ENCODE assay signal across 8 mouse cellular contexts in the genomic region with DNA sequence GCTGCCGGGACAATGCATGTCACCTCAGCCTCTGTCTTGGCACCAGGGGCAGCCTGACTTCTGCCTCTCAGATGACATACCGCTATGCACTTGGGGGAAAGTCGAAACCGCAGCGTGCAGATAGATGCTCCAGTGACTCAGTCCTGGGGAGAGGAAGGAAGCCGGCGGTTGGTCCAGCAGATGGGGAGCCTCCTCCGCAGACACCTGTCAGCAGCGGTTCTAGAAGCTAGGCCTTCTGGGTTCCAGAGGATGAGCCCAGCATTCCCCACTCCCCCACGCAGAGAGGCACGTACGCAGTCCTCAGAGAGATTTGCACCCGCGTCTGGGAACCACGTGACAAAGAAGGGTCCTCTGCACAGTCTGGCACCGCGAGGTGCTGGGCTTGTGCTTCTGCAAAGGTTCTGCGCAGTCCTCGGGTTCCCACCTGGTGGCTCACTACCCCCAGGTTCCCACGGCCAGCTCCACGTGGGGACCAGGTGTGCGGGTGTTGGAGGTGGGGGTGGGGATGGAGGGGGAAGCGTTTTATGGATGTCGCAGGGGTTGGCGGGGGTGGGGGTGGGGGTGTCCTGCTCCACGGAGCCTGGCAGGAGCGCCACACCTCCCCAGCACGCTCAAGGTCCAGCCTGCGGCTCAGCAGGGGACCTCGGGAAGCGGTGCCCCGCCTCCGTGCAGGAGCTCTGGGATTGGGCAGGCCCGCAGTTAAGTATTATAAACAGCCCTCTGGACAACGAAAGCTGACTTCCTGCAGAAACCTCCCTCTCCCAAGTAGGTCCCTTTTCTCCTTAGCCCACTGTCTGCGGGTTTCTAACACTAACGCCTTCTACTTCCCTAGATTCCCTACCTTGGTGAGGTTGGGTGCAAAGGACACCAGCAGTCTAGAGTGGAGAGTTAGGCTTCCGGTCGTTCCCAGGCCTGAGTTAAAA. TPM values are rescaled to one million over a fixed set of nuclear protein-coding genes. Genes with fewer than 3 reads are reported as not detected.
DNase-seq lines count a peak whose midpoint lies in the region; ATAC-seq lines count a peak whose summit lies in the region.

No protein-coding gene starts in this region.

- peak overlapping the region; percentile 62 for H3K9ac ChIP-seq in heart, embryonic 11.5 days (ENCODE audit: low read depth, low read length)
- H3K9ac ChIP-seq in kidney, embryonic 14.5 days (ENCODE audit: low read depth, low read length) = peak overlapping the region; percentile 42; the same call in 1 of the 2 replicates
- peak overlapping the region; percentile 57 for H3K9ac ChIP-seq in limb, embryonic 13.5 days
- peak overlapping the region; percentile 49 for H3K9ac ChIP-seq in midbrain, embryonic 14.5 days (replicated peaks; ENCODE audit: low read length)

- ATAC-seq in heart, embryonic 11.5 days (replicated peaks; ENCODE audit: insufficient number of reproducible peaks, low FRiP score, low TSS enrichment) = peak; percentile 60
- peak; percentile 85 for ATAC-seq in kidney, embryonic 14.5 days (ENCODE audit: low FRiP score, low TSS enrichment)
- peak; percentile 73 for ATAC-seq in limb, embryonic 13.5 days (ENCODE audit: low FRiP score, low read depth)
- ATAC-seq in midbrain, embryonic 14.5 days (ENCODE audit: low FRiP score, low TSS enrichment) = peak; percentile 63; the same call in 1 of the 2 replicates

- no peaks in the 10 kb centered on the region for H3K36me3 ChIP-seq in heart, embryonic 11.5 days (ENCODE audit: control insufficient read depth, insufficient read depth, low read length)
- H3K36me3 ChIP-seq in kidney, embryonic 14.5 days (ENCODE audit: control insufficient read depth, insufficient read depth, low read length) = no peaks in the 10 kb centered on the region
- no peaks in the 10 kb centered on the region for H3K36me3 ChIP-seq in limb, embryonic 13.5 days
- H3K36me3 ChIP-seq in midbrain, embryonic 14.5 days (ENCODE audit: control insufficient read depth, insufficient read depth, low read length) = no peaks in the 10 kb centered on the region

- peak; percentile 74 for DNase-seq in ovary, postnatal 36 days (ENCODE audit: low spot score)
- DNase-seq in ovary, postnatal 10 days (ENCODE audit: low spot score) = no peak
- DNase-seq in embryo, embryonic 11 days = peak; percentile 76
- peak; percentile 52 for DNase-seq in midbrain, embryonic 14.5 days
- DNase-seq in spleen, postnatal 36 days (ENCODE audit: low spot score in 2 of 2) = peak; percentile 85 to 87

- 2% methylated on average over 39 of the region's 39 CpGs for WGBS in heart, embryonic 11.5 days (ENCODE audit: insufficient replicate concordance)
- under 1% methylated on average over 39 of the region's 39 CpGs for WGBS in kidney, embryonic 14.5 days
- 1% methylated on average over 39 of the region's 39 CpGs for WGBS in limb, embryonic 13.5 days
- 2% methylated on average over 39 of the region's 39 CpGs for WGBS in midbrain, embryonic 14.5 days

- no peaks in the 10 kb centered on the region for H3K27me3 ChIP-seq in heart, embryonic 11.5 days (ENCODE audit: control insufficient read depth, insufficient read depth, low read length)
- no peaks in the 10 kb centered on the region for H3K27me3 ChIP-seq in kidney, embryonic 14.5 days (ENCODE audit: control insufficient read depth, insufficient read depth, low read length)
- H3K27me3 ChIP-seq in limb, embryonic 13.5 days = no peaks in the 10 kb centered on the region
- no peaks in the 10 kb centered on the region for H3K27me3 ChIP-seq in midbrain, embryonic 14.5 days (ENCODE audit: control insufficient read depth, insufficient read depth, low read length)

- H3K4me2 ChIP-seq in heart, embryonic 11.5 days = peak overlapping the region; percentile 98
- H3K4me2 ChIP-seq in kidney, embryonic 14.5 days (replicated peaks; ENCODE audit: low read depth, low read length) = peak overlapping the region; percentile 88
- H3K4me2 ChIP-seq in limb, embryonic 13.5 days (replicated peaks) = peak overlapping the region; percentile 87
- peak overlapping the region; percentile 80 for H3K4me2 ChIP-seq in midbrain, embryonic 14.5 days (ENCODE audit: low read length)

- peaks cover 7% of the 10 kb centered on the region for H3K4me1 ChIP-seq in heart, embryonic 11.5 days (ENCODE audit: control insufficient read depth, insufficient read depth, low read length)
- peaks cover 9% of the 10 kb centered on the region for H3K4me1 ChIP-seq in kidney, embryonic 14.5 days (ENCODE audit: control insufficient read depth, insufficient read depth, low read length)
- H3K4me1 ChIP-seq in limb, embryonic 13.5 days = peaks cover 26% of the 10 kb centered on the region
- peaks cover 13% of the 10 kb centered on the region for H3K4me1 ChIP-seq in midbrain, embryonic 14.5 days (ENCODE audit: control insufficient read depth, insufficient read depth, low read length)

- peak overlapping the region; percentile 51 for H3K4me3 ChIP-seq in heart, embryonic 11.5 days (ENCODE audit: low read depth, low read length)
- H3K4me3 ChIP-seq in kidney, embryonic 14.5 days (ENCODE audit: low read length) = peak overlapping the region; percentile 40
- H3K4me3 ChIP-seq in limb, embryonic 13.5 days = peak overlapping the region; percentile 45
- H3K4me3 ChIP-seq in midbrain, embryonic 14.5 days (replicated peaks; ENCODE audit: low read depth, low read length) = peak overlapping the region; percentile 37

- no peaks in the 10 kb centered on the region for H3K9me3 ChIP-seq in heart, embryonic 11.5 days (replicated peaks; ENCODE audit: control insufficient read depth, low read length)
- H3K9me3 ChIP-seq in kidney, embryonic 14.5 days (ENCODE audit: control insufficient read depth, low read length) = no peaks in the 10 kb centered on the region
- no peaks in the 10 kb centered on the region for H3K9me3 ChIP-seq in limb, embryonic 13.5 days
- no peaks in the 10 kb centered on the region for H3K9me3 ChIP-seq in midbrain, embryonic 14.5 days (ENCODE audit: control insufficient read depth, low read length)

- H3K27ac ChIP-seq in heart, embryonic 11.5 days (ENCODE audit: low read depth, low read length) = peak overlapping the region; percentile 54
- H3K27ac ChIP-seq in kidney, embryonic 14.5 days (ENCODE audit: low read depth, low read length) = peak overlapping the region; percentile 34; the same call in 1 of the 2 replicates
- H3K27ac ChIP-seq in limb, embryonic 13.5 days = peak overlapping the region; percentile 7; the same call in 1 of the 2 replicates
- no peak overlapping the region for H3K27ac ChIP-seq in midbrain, embryonic 14.5 days (replicated peaks; ENCODE audit: low read depth, low read length)

RNA-seq across cellular contexts. Expression of a gene that starts 30.2 kb away (rescaled TPM):
- 17.4 and 18.5 TPM in 2 replicates for polyA plus RNA-seq in heart, embryonic 11.5 days (2014; fragmentation: Nextera tagmentation; extraction: Ambion mirVana)
- 7.7 and 13.3 TPM in 2 replicates for polyA plus RNA-seq in kidney, embryonic 14.5 days (2014; fragmentation: Nextera tagmentation; extraction: Ambion mirVana)
- polyA plus RNA-seq in limb, embryonic 13.5 days (2015; fragmentation: Nextera tagmentation; extraction: Ambion mirVana) = 16.9 and 21.0 TPM in 2 replicates
- polyA plus RNA-seq in midbrain, embryonic 14.5 days (2014; fragmentation: Nextera tagmentation; extraction: Ambion mirVana) = 30.9 and 42.8 TPM in 2 replicates

RNA-seq across cellular contexts. Expression of a gene that starts 35.6 kb away (rescaled TPM):
- polyA plus RNA-seq in heart, embryonic 11.5 days (2014; fragmentation: Nextera tagmentation; extraction: Ambion mirVana) = 2.5 TPM in 1 of 2 replicates, not detected in the other
- 0.47 TPM in 1 of 2 replicates, not detected in the other for polyA plus RNA-seq in kidney, embryonic 14.5 days (2014; fragmentation: Nextera tagmentation; extraction: Ambion mirVana)
- 1.6 and 2.6 TPM in 2 replicates for polyA plus RNA-seq in limb, embryonic 13.5 days (2015; fragmentation: Nextera tagmentation; extraction: Ambion mirVana)
- polyA plus RNA-seq in midbrain, embryonic 14.5 days (2014; fragmentation: Nextera tagmentation; extraction: Ambion mirVana) = not detected in 2 replicates
